Mouse (Mus musculus) neural tube, embryonic 14.5 days (tissue): ENCODE results near the gene Lrp2. TPM values are rescaled to one million over a fixed set of nuclear protein-coding genes. Genes with fewer than 3 reads are reported as not detected.
A peak's percentile ranks its signal among the peaks of the same experiment; 100 is the strongest.
"Not testable (repeated sequence)": the region's sequence is repeated elsewhere in the genome, so short reads cannot be mapped to it uniquely, and the experiment has no call there.

Source experiments
- ATAC-seq: fragments of 200-750 bp; cut with Nextera tagmentation; 2 replicates; pipeline ENCODE4 v1.8.0; 2017; ENCODE audit warnings: low read depth, mild to moderate bottlenecking, moderate TSS enrichment, moderate library complexity
- H3K27ac ChIP-seq: fragments of 300-500 bp; sonication (generic); 2 replicates; pipeline ENCODE4 v1.5.1; 2014; ENCODE audit warnings: low read depth, mild to moderate bottlenecking, control low read depth, low read length, moderate library complexity, mixed read lengths
- H3K27me3 ChIP-seq: fragments of 300-500 bp; sonication (generic); 2 replicates; pipeline ENCODE4 v1.6.1; 2014; ENCODE audit warnings: low read length; ENCODE audit not compliant: control insufficient read depth, insufficient read depth
- H3K36me3 ChIP-seq: fragments of 300-500 bp; sonication (generic); 2 replicates; pipeline ENCODE4 v1.6.1; 2014; ENCODE audit warnings: low read length, mixed read lengths; ENCODE audit not compliant: control insufficient read depth, insufficient read depth
- H3K4me1 ChIP-seq: fragments of 300-500 bp; sonication (generic); 2 replicates; pipeline ENCODE4 v1.6.1; 2014; ENCODE audit warnings: low read length; ENCODE audit not compliant: control insufficient read depth, insufficient read depth
- H3K4me2 ChIP-seq: fragments of 300-500 bp; sonication (generic); 2 replicates; pipeline ENCODE4 v1.6.1; 2014; ENCODE audit warnings: mild to moderate bottlenecking, low read depth, low read length, control low read depth
- H3K4me3 ChIP-seq: fragments of 300-500 bp; sonication (generic); 2 replicates; pipeline ENCODE4 v1.5.1; 2014; ENCODE audit warnings: low read depth, low read length, control low read depth, mixed read lengths
- H3K9ac ChIP-seq: fragments of 300-500 bp; sonication (generic); replicated peaks from 2 replicates; pipeline ENCODE4 v1.6.1; 2014; ENCODE audit warnings: low read depth, mild to moderate bottlenecking, control low read depth, low read length, mixed read lengths
- H3K9me3 ChIP-seq: fragments of 300-500 bp; sonication (generic); 2 replicates; pipeline ENCODE4 v1.6.1; 2016; ENCODE audit warnings: low read length; ENCODE audit not compliant: control insufficient read depth
- WGBS: fragments of 180-500 bp; shearing (Covaris S2); extraction: QIAGEN DNeasy Blood & Tissue Kit; methylation state at CpG from one replicate; pipeline ENCODE4 v1.1.7; 2014; 5-methylcytosine and 5-hydroxymethylcytosine counted together
- polyA plus RNA-seq: library from polyadenylated mRNA; unstranded; fragments of >200 nt; fragmentation: Nextera tagmentation; extraction: Ambion mirVana; gene quantifications from 2 replicates; pipeline ENCODE4 v1.2.1, GENCODE M21; 2014

Gene Lrp2
- polyA plus RNA-seq, 1 experiment from 2014 or later: 1.8 TPM

DNA sequence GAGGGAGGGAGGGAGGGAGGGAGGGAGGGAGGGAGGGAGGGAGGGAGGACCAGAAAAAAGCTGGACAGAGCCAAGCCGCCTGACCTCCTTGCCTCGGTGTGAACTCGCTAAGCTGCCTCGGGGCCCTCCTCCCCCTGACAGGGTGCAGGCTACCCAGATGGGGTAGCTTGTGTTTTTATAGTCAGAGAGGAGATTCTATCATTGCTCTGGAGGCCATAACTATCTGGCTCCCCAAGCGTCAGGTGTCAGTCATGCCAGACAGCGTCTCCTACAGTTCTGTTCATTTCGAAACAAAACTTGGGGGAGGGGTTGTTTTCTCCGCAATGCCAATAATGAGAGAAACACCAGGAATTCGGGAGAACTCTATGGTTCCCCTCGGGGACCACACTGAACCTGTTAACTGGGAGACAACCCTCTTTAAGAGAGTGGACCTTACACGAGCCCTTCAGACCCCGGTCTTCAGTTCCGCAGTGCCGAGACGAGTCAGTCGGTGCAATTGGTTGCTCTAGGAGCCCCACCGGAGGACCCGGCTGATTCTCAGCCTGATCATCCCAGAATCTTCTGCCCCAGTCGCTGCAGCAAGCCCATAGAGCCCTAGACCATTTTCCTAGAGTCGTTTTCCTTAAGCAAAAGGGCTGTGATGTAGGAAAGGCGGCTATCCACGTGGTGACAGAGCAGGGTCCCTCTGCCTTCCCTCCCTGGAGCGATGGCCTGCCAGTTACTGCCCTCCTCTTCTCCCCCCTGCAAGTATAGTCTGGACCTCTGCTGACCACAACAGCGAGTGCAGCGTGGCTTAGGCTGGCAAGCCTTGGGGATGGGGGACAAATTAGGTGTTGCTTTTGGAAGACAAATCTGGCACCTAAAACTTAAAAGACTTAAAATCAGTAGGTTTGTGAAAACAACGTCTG is 1.2 kb upstream of the Lrp2 start:
- Histone ChIP-seq H3K4me3 (peak overlapping the region; percentile 29; the same call in 1 of the 2 replicates), H3K9ac (no peak overlapping the region), H3K9me3 (no peaks in the 10 kb centered on the region), H3K27me3 (peaks cover 12% of the 10 kb centered on the region), H3K36me3 (no peaks in the 10 kb centered on the region), H3K4me2 (peak overlapping the region; percentile 52), H3K27ac (no peak overlapping the region), H3K4me1 (peaks cover 17% of the 10 kb centered on the region; the same call in 1 of the 2 replicates)
- no peak for ATAC-seq
- WGBS: under 1% methylated on average over 25 of the region's 26 CpGs

DNA sequence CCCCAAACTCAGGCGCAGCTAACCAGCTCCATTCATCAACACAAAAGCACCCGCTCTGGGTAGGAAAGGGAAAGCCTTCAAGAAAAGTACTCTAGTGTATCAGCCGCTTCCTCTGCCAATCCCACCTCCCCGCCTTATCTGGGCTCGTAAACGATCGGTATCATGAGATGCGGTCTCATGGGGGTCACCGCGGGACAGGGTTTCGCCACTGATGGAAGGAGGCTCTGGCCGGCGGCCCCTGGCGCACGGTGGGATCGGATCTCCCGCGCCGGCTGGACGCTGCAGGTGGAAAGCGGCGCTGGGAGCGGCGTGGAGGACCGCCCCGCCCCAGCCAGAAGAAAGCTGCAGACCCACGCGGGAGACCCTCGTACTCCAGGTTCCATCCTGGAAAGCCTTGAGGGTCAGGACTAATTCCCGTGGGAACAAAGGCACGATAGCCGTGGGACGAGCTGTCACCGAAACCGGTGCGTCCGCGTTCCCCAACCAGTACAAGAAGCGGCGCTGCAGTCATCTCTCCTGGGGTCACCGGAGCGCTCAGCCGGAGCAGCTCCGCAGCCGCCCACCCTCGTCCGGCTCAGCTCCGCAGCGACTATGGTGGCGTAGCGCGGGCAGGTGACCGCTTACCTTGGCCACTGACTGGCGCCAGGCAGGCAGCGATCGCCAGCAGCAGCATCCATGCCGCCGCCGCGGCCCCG is 527 bp downstream of the Lrp2 start:
- Histone ChIP-seq H3K36me3 (no peaks in the 10 kb centered on the region), H3K4me3 (peak overlapping the region; percentile 54), H3K4me2 (peak overlapping the region; percentile 85), H3K4me1 (peaks cover 17% of the 10 kb centered on the region; the same call in 1 of the 2 replicates), H3K27me3 (peaks cover 12% of the 10 kb centered on the region; the same call in 1 of the 2 replicates), H3K9ac (peak overlapping the region; percentile 39), H3K27ac (no peak overlapping the region), H3K9me3 (no peaks in the 10 kb centered on the region)
- WGBS: 0% methylated on average over 61 of the region's 61 CpGs
- ATAC-seq: peak; percentile 53

DNA sequence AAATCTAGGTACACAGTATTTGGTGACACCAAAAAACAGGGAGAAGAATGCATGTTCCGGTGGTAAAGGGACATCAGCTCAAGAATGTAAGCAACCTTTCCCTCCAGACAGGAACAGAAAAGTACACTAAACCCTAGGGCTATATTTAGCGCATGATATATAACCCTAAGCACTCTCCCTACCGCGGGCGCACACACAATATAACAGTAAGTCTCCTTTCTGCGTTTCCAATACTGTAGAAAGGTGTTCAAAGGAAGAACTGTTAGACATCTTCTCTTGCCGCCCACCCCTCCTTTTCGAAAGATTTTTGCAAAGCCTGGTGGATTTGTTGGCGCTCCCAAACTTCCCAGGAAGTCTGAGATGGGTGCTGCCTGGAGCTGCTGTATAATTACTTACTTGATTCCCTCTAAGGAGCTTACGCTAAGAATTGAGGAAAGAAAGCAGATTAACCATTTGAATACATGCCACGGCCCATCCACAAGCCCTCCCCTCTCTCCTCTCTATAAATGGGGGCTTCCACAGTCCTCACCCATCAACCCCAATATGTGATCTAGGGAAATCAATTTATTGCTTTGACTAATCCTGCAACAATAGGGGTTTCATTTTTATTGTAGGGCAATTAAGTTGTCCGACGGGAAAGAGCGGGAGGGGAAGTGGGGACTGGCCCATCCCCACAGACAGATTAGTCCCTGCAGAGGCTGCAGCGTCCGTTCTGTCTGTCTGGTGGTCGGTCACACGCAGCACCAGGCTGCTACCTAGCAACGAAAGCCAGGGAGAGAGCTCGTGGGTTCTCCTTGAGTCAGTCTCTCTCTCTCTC is 1.5 kb downstream of the Lrp2 start:
- Histone ChIP-seq H3K4me3 (peak overlapping the region; percentile 54; the same call in 1 of the 2 replicates), H3K9me3 (no peaks in the 10 kb centered on the region), H3K27ac (no peak overlapping the region), H3K4me1 (peaks cover 17% of the 10 kb centered on the region; the same call in 1 of the 2 replicates), H3K4me2 (peak overlapping the region; percentile 85; the same call in 1 of the 2 replicates), H3K27me3 (peaks cover 12% of the 10 kb centered on the region; the same call in 1 of the 2 replicates), H3K36me3 (no peaks in the 10 kb centered on the region), H3K9ac (no peak overlapping the region)
- WGBS: 3% methylated on average over 20 of the region's 20 CpGs
- ATAC-seq: no peak

DNA sequence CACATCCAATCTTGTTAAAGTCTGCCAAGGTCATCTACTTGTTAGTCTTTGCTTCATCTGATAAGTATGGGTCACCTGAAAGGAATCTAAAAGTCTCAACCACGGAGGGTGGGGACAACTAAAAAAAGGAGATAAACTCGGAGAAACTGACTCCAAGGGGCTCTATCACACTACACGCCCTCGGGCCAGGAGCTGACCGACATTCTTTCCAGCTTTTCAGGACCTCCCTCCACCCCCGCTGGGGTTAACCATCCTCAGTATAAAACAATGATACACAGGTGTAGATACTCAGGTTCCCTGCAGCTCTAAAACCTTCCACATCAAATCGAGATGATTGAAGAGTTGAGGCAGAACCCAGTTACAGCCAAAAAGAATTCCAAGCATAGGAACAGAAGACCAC is 3.0 kb downstream of the Lrp2 start:
- 40% methylated on average over 7 of the region's 7 CpGs for WGBS
- peaks cover 17% of the 10 kb centered on the region; the same call in 1 of the 2 replicates for H3K4me1 ChIP-seq

DNA sequence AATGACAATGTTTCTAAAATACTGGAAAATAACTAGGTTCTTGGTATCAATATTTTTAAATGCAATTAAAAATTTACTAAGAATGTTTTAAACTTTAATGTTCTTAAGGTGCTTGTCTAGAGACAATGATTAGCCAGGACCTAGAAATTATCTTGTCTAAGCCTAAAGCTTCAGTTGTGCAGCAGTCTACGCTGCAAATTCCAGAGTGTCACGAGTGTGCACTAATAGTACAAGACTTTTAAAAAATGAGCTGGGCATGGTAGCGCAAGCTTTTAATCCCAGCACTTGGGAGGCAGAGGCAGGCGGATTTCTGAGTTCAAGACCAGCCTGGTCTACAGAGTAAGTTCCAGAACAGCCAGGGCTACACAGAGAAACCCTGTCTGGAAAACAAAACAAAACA is 3.8 kb downstream of the Lrp2 start:
- H3K36me3 ChIP-seq, H3K4me3 ChIP-seq, H3K4me2 ChIP-seq, H3K27ac ChIP-seq, H3K9me3 ChIP-seq, H3K27me3 ChIP-seq, H3K9ac ChIP-seq, ATAC-seq, H3K4me1 ChIP-seq: not testable (repeated sequence)
- 92% methylated on average over 4 of the region's 4 CpGs for WGBS

More for the DNA sequence above, 3.0 kb downstream of the Lrp2 start:
- H3K9me3 ChIP-seq: no peaks in the 10 kb centered on the region
- H3K36me3 ChIP-seq: no peaks in the 10 kb centered on the region
- H3K27me3 ChIP-seq: peaks cover 8% of the 10 kb centered on the region; the same call in 1 of the 2 replicates
- no peak overlapping the region for H3K27ac ChIP-seq
- no peak overlapping the region for H3K4me2 ChIP-seq
- no peak overlapping the region for H3K9ac ChIP-seq
- ATAC-seq: no peak
- no peak overlapping the region for H3K4me3 ChIP-seq

DNA sequence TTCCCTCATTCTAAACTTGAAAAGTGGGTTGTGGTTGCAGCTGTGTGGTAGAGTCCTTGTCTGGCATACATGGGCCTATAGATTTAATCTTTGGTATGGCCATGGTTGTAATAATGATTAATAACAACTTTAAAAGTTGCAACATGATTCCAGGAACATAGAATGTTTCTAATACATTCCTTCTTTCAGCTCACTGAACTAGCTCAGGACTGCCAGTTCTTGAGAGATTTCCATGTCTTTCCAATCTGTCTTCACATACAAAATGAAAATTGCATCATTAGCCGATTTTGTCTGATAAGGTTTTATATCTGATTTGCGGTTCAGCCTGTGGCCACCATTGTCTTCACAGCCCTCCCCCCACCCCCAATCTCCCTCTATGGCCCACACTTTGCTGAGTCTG is 5.8 kb downstream of the Lrp2 start:
- 95% methylated on average over 2 of the region's 2 CpGs for WGBS
- no peak for ATAC-seq
- Histone ChIP-seq H3K9me3 (no peaks in the 10 kb centered on the region), H3K27ac (no peak overlapping the region), H3K36me3 (no peaks in the 10 kb centered on the region), H3K4me3 (no peak overlapping the region), H3K4me2 (no peak overlapping the region), H3K9ac (no peak overlapping the region), H3K4me1 (peaks cover 7% of the 10 kb centered on the region; the same call in 1 of the 2 replicates), H3K27me3 (0 out of 2 replicates have a peak, but pooled peaks cover under 1% of the 10 kb centered on the region)

DNA sequence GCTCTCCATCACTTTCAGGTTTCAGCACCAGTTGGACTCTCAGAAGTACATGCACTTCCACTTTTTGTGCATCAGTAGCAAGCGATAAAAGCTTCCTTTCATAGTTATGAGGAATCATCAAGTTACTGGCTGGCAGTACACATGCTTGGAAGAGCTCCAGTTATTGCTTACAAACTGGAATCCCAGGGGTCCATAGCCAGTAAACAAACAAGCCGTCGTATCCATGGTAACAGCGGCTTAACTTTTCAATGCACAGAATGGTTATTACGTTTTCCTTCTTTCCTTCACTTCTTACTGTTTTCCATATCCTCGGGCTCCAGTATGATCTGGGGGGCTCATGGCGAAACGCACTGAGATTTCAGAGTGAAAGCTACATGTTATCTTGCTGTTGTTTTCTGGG is 7.7 kb downstream of the Lrp2 start:
- no peaks in the 10 kb centered on the region for H3K4me1 ChIP-seq
- H3K27ac ChIP-seq: no peak overlapping the region
- H3K4me2 ChIP-seq: no peak overlapping the region
- no peaks in the 10 kb centered on the region for H3K27me3 ChIP-seq
- ATAC-seq: no peak
- no peak overlapping the region for H3K9ac ChIP-seq
- no peaks in the 10 kb centered on the region for H3K9me3 ChIP-seq
- no peak overlapping the region for H3K4me3 ChIP-seq
- no peaks in the 10 kb centered on the region for H3K36me3 ChIP-seq
- 76% methylated on average over 8 of the region's 8 CpGs for WGBS

DNA sequence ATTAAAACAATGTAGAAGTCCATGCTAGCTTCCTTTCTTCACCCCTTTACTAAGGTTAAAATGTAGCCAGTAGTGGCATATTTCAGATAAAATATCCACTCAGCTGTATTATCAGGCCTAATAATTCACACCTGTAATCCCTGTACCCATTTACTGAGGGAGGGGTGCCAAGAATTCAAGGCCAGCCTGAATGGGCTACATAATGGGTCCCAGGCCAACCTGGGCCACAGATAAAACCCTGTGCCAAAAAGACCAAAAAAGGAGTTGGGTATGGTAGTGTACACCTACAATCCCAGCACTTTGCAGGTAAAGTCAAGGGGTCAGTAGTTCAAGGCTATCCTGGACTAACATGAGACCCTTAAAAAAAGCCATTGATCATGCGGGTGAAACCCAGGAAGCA is 9.3 kb downstream of the Lrp2 start:
- Histone ChIP-seq H3K9ac (no peak overlapping the region), H3K27me3 (no peaks in the 10 kb centered on the region), H3K9me3 (no peaks in the 10 kb centered on the region), H3K4me2 (no peak overlapping the region), H3K4me3 (no peak overlapping the region), H3K4me1 (no peaks in the 10 kb centered on the region), H3K27ac (no peak overlapping the region), H3K36me3 (no peaks in the 10 kb centered on the region)
- ATAC-seq: no peak
- WGBS: 91% methylated on average over 1 of the region's 1 CpGs
